Mouse (Mus musculus) retina, adult 2 months (tissue): ENCODE measurements around the gene Pheta2.
"Not testable (repeated sequence)": the region's sequence is repeated elsewhere in the genome, so short reads cannot be mapped to it uniquely, and the experiment has no call there.

Source experiments
- DNase-seq: peaks from one replicate; pipeline ENCODE4 v3.0.0-alpha.2; 2012; ENCODE audit warnings: low read depth, low spot score

Gene Pheta2

GRCm38 (mm10) chr15:82368851-82369250 lies 30.1 kb downstream of the Pheta2 start:
- no peak for DNase-seq

- DNase-seq, result no peak
Observed at GRCm38 (mm10) chr15:82372446-82372845, 33.7 kb downstream of the Pheta2 start.

GRCm38 (mm10) chr15:82372991-82373390 lies 34.2 kb downstream of the Pheta2 start:
- no peak for DNase-seq

- no peak for DNase-seq
Observed at GRCm38 (mm10) chr15:82374437-82374836, 35.7 kb downstream of the Pheta2 start.

GRCm38 (mm10) chr15:82375855-82376254 lies 37.1 kb downstream of the Pheta2 start:
- DNase-seq, result no peak

GRCm38 (mm10) chr15:82376393-82377138 lies 37.8 kb downstream of the Pheta2 start:
- DNase-seq, result no peak

GRCm38 (mm10) chr15:82377701-82378100 lies 39.0 kb downstream of the Pheta2 start:
- no peak for DNase-seq

- no peak for DNase-seq
Observed at GRCm38 (mm10) chr15:82378261-82379180, 39.8 kb downstream of the Pheta2 start.

GRCm38 (mm10) chr15:82379511-82379870 lies 40.7 kb downstream of the Pheta2 start:
- no peak for DNase-seq

- no peak for DNase-seq
Observed at GRCm38 (mm10) chr15:82379871-82380713, 41.4 kb downstream of the Pheta2 start, which contains the start of gene Cyp2d22. Cyp2d22 (minus strand) TSS chr15:82380260.

- DNase-seq, result no peak
Observed at GRCm38 (mm10) chr15:82380714-82381062, 41.9 kb downstream of the Pheta2 start.

GRCm38 (mm10) chr15:82382441-82382840 lies 43.7 kb downstream of the Pheta2 start:
- no peak for DNase-seq

GRCm38 (mm10) chr15:82385729-82386128 lies 47.0 kb downstream of the Pheta2 start:
- DNase-seq, result no peak

- DNase-seq, result not testable (repeated sequence)
Observed at GRCm38 (mm10) chr15:82389916-82390315, 51.2 kb downstream of the Pheta2 start.

GRCm38 (mm10) chr15:82393922-82394321 lies 55.2 kb downstream of the Pheta2 start, which contains the start of gene Cyp2d11:
Cyp2d11 (minus strand) TSS chr15:82394022.
- not testable (repeated sequence) for DNase-seq
